Mouse (Mus musculus) liver, embryonic 14.5 days (tissue): ENCODE measurements around the gene Gm7075.

Experiments
- CTCF ChIP-seq: IDR thresholded peaks from 2 replicates; pipeline ENCODE4 v1.5.1; 2016; ENCODE audit warnings: antibody characterized with exemption, low read depth, control low read depth
- EP300 ChIP-seq: IDR thresholded peaks from 2 replicates; pipeline ENCODE4 v1.6.1; 2016; ENCODE audit warnings: antibody characterized with exemption, low read depth

DNA sequence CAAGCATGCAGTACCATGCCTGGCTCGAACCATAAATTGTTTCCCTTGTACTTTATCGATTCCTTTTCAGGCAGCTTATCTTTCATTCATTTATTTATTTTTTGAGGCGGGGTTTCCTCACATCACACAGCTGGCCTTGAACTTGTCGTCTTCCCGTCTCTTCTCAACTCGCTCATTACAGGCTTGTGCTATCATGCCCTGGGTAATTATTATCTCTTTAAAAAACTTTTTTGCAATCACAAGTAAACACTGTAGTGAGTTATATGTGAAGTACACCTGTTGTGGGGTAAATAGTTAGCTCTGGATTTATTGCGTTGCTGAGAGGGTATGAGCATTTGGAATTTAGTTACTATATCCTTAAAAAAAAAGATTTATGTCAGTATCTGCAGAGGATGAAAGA is 6.3 kb downstream of the Gm7075 start:
- TF ChIP-seq CTCF, result no peak
- TF ChIP-seq EP300, result no peak
